Mouse (Mus musculus): Measurements from ENCODE around the gene Dgcr6.

- TF ChIP-seq CTCF (IDR thresholded peaks at IDR 0.05; ENCODE audit: low read depth) (no peak), EP300 (IDR thresholded peaks at IDR 0.05; ENCODE audit: low read depth) (no peak)
Observed at GRCm38 (mm10) chr16:18078314-18079015, 25.8 kb downstream of the Dgcr6 start.

Data from heart, postnatal 0 days (tissue).